Mouse (Mus musculus): Measurements from ENCODE around the gene Gse1. TPM values are rescaled to one million over a fixed set of nuclear protein-coding genes. Genes with fewer than 3 reads are reported as not detected.

Gene Gse1
- total RNA-seq, 1 experiment = 21.4 TPM

DNA sequence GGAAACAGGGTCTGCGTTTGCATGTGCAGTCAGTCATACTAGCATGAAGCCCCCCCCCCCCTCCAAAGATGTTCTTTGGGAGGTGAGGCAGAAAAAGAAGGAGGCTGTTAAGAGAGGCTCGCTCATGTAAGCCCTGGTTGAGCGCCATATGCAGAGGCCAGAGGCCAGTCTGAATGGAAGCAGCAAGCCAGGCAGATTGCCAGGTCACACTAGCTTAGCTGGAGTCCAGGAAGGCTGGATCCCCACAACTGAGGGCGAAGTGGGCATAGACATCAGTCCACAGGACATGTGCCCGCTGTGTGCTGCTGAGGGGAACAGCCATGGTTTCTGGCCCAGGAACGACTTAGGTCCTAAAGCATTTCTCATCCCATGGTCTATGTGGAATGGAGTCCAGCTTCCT lies 160.0 kb downstream of the Gse1 start:
- Histone ChIP-seq H3K9me3 (ENCODE audit: control insufficient read depth, insufficient read depth, low read depth, low read length) (no peaks in the 10 kb centered on the region), H3K36me3 (ENCODE audit: control insufficient read depth, insufficient read depth, low read length, poor library complexity, severe bottlenecking) (no peaks in the 10 kb centered on the region), H3K9ac (ENCODE audit: insufficient read depth, low read depth, low read length, poor library complexity, severe bottlenecking) (no peak overlapping the region), H3K4me1 (ENCODE audit: control insufficient read depth in 2 of 2, insufficient read depth in 2 of 2, low read length in 2 of 2, poor library complexity in 1 of 2) (peaks cover 0 to 7% of the 10 kb centered on the region in 2 experiments; a peak in 1 of 4 replicates), H3K4me3 (ENCODE audit: insufficient read depth in 1 of 2, low read depth in 1 of 2, low read length in 2 of 2, poor library complexity in 1 of 2, severe bottlenecking in 1 of 2) (no peak overlapping the region), H3K27ac (ENCODE audit: insufficient read depth, low read depth, low read length, poor library complexity, severe bottlenecking) (no peak overlapping the region)
- no peak for DNase-seq (ENCODE audit: low read depth, low spot score)
- in situ Hi-C loops (cut with MboI; ENCODE audit: low sequenced_read_pairs in 2 of 2, unreplicated experiment in 2 of 2) = no loop called here
- TF ChIP-seq HCFC1 (IDR thresholded peaks at IDR 0.05; ENCODE audit: borderline replicate concordance, insufficient read depth, low read length) (no peak), ZC3H11A (IDR thresholded peaks at IDR 0.05; ENCODE audit: borderline replicate concordance, low read depth, low read length) (no peak), MAFK (IDR thresholded peaks at IDR 0.05; ENCODE audit: insufficient read depth, low read depth, low read length) (no peak), ZNF384 (IDR thresholded peaks at IDR 0.05; ENCODE audit: low read depth, low read length) (no peak), CHD2 (IDR thresholded peaks at IDR 0.05; ENCODE audit: low read depth, low read length) (no peak)

DNA sequence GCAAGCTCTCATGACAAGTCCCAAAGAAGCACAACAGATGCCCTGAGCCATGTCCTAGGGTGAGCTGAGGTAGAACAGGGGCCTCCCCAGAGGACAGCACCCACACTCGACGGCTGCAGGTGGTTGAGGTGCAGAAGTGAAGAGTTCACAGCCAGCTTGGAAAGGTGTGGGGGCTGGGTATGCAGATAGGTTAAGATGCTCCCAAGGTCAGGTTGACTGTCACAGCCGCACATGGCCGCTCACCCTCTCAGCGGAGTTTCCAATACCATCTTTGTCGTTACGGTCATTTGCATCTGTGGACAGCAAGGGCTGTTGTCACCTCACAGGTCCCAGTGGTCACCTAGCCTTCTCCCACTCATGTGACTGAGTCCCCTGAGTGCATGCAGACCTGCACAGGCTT lies 162.3 kb downstream of the Gse1 start:
- no peak for DNase-seq (ENCODE audit: low read depth, low spot score)
- no peaks in the 10 kb centered on the region for H3K9me3 ChIP-seq (ENCODE audit: control insufficient read depth, insufficient read depth, low read depth, low read length)
- TF ChIP-seq MAFK (IDR thresholded peaks at IDR 0.05; ENCODE audit: insufficient read depth, low read depth, low read length) = no peak
- H3K4me3 ChIP-seq (ENCODE audit: insufficient read depth in 1 of 2, low read depth in 1 of 2, low read length in 2 of 2, poor library complexity in 1 of 2, severe bottlenecking in 1 of 2) = no peak overlapping the region
- peaks cover 0 to 2% of the 10 kb centered on the region in 2 experiments; a peak in 1 of 4 replicates for H3K4me1 ChIP-seq (ENCODE audit: control insufficient read depth in 2 of 2, insufficient read depth in 2 of 2, low read length in 2 of 2, poor library complexity in 1 of 2)
- no peaks in the 10 kb centered on the region for H3K36me3 ChIP-seq (ENCODE audit: control insufficient read depth, insufficient read depth, low read length, poor library complexity, severe bottlenecking)
- in situ Hi-C loops (cut with MboI; ENCODE audit: low sequenced_read_pairs in 2 of 2, unreplicated experiment in 2 of 2) = no loop called here
- H3K27ac ChIP-seq (ENCODE audit: insufficient read depth, low read depth, low read length, poor library complexity, severe bottlenecking) = no peak overlapping the region
- no peak overlapping the region for H3K9ac ChIP-seq (ENCODE audit: insufficient read depth, low read depth, low read length, poor library complexity, severe bottlenecking)

DNA sequence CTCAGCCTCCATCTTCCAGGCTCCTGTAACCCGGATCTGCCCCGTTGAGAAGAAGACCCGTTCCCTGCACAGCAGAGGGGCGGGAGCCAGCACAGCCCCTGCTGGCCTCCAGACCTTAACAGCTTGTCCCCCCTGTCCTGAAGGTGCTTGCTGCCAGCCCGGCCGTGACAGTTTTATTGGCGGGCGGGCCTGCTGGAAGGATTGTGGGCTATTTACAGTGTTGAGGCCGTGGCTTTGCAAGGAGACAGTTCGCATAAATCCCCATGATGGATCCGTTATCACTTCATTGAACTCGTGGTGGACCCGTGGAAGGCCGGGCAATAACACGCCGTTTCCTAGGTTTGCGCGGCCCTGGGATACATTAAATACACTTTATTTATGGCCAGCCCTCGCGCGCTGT lies 163.6 kb downstream of the Gse1 start:
- no peak overlapping the region for H3K9ac ChIP-seq (ENCODE audit: insufficient read depth, low read depth, low read length, poor library complexity, severe bottlenecking)
- peak overlapping the region in 1 of 2 experiments; percentile 8; a peak in 1 of 4 replicates for H3K4me3 ChIP-seq (ENCODE audit: insufficient read depth in 1 of 2, low read depth in 1 of 2, low read length in 2 of 2, poor library complexity in 1 of 2, severe bottlenecking in 1 of 2)
- H3K27ac ChIP-seq (ENCODE audit: insufficient read depth, low read depth, low read length, poor library complexity, severe bottlenecking) = no peak overlapping the region

DNA sequence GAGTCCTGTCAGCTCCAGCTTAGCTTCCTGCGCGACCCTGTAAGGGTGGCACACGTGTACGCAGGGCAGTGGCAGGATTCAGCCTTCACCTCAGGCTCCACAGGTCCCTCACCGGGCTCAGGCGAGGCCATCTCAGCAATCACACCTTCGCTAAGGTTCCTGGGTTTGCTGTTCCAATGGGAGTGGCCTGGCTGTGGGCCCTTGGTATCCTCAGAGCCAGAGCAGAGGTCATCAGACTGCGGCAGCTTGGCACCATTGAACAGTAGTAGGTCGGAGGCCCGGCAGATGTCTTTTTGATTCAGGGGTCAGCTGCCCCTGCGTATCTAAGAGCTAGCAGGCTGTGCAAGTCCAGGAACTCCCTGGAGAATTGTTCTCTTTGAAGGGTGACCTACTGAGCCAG lies 164.8 kb downstream of the Gse1 start:
- in situ Hi-C loops (cut with MboI; ENCODE audit: low sequenced_read_pairs in 2 of 2, unreplicated experiment in 2 of 2) = no loop called here
- no peak overlapping the region for H3K4me3 ChIP-seq (ENCODE audit: insufficient read depth in 1 of 2, low read depth in 1 of 2, low read length in 2 of 2, poor library complexity in 1 of 2, severe bottlenecking in 1 of 2)
- H3K27ac ChIP-seq (ENCODE audit: insufficient read depth, low read depth, low read length, poor library complexity, severe bottlenecking) = no peak overlapping the region
- no peak for DNase-seq (ENCODE audit: low read depth, low spot score)
- H3K4me1 ChIP-seq (ENCODE audit: control insufficient read depth in 2 of 2, insufficient read depth in 2 of 2, low read length in 2 of 2, poor library complexity in 1 of 2) = peaks cover 0 to 2% of the 10 kb centered on the region in 2 experiments; a peak in 1 of 4 replicates
- H3K36me3 ChIP-seq (ENCODE audit: control insufficient read depth, insufficient read depth, low read length, poor library complexity, severe bottlenecking) = no peaks in the 10 kb centered on the region
- TF ChIP-seq MAFK (IDR thresholded peaks at IDR 0.05; ENCODE audit: insufficient read depth, low read depth, low read length) (no peak), ZNF384 (IDR thresholded peaks at IDR 0.05; ENCODE audit: low read depth, low read length) (no peak), ZC3H11A (IDR thresholded peaks at IDR 0.05; ENCODE audit: borderline replicate concordance, low read depth, low read length) (no peak), CHD2 (IDR thresholded peaks at IDR 0.05; ENCODE audit: low read depth, low read length) (no peak), HCFC1 (IDR thresholded peaks at IDR 0.05; ENCODE audit: borderline replicate concordance, insufficient read depth, low read length) (no peak)
- H3K9me3 ChIP-seq (ENCODE audit: control insufficient read depth, insufficient read depth, low read depth, low read length) = no peaks in the 10 kb centered on the region
- H3K9ac ChIP-seq (ENCODE audit: insufficient read depth, low read depth, low read length, poor library complexity, severe bottlenecking) = no peak overlapping the region

More for the DNA sequence above, 163.6 kb downstream of the Gse1 start:
- Histone ChIP-seq H3K4me1 (ENCODE audit: control insufficient read depth in 2 of 2, insufficient read depth in 2 of 2, low read length in 2 of 2, poor library complexity in 1 of 2) (peaks cover 0 to 2% of the 10 kb centered on the region in 2 experiments; a peak in 1 of 4 replicates), H3K9me3 (ENCODE audit: control insufficient read depth, insufficient read depth, low read depth, low read length) (no peaks in the 10 kb centered on the region), H3K36me3 (ENCODE audit: control insufficient read depth, insufficient read depth, low read length, poor library complexity, severe bottlenecking) (no peaks in the 10 kb centered on the region)
- TF ChIP-seq MAFK (IDR thresholded peaks at IDR 0.05; ENCODE audit: insufficient read depth, low read depth, low read length) = no peak
- no peak for TF ChIP-seq ZNF384 (IDR thresholded peaks at IDR 0.05; ENCODE audit: low read depth, low read length)
- no peak for TF ChIP-seq CHD2 (IDR thresholded peaks at IDR 0.05; ENCODE audit: low read depth, low read length)
- TF ChIP-seq HCFC1 (IDR thresholded peaks at IDR 0.05; ENCODE audit: borderline replicate concordance, insufficient read depth, low read length) = no peak
- TF ChIP-seq ZC3H11A (IDR thresholded peaks at IDR 0.05; ENCODE audit: borderline replicate concordance, low read depth, low read length) = no peak
- DNase-seq (ENCODE audit: low read depth, low spot score) = no peak
- in situ Hi-C loops (cut with MboI; ENCODE audit: low sequenced_read_pairs in 2 of 2, unreplicated experiment in 2 of 2) = no loop called here

DNA sequence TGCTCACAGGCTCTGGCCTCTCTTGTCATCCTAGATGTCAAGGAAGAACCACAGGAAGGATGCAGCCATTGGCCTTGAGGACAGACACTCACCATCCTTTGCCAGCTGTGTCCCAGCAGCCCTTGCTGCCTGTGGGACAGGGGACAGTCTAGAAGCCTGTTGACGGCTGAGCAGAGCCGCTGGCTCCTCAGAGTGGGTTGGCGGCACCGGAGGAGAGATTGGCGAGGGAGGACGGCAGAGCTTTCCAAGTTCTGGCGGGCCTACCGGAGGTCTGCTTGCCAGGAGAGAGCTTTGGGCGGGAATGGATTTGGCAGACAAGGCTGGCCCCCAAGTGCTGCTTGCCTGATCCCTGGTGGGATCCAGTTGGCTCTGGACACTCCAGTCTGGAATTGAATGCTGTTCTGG lies 165.6 kb downstream of the Gse1 start:
- in situ Hi-C loops (cut with MboI; ENCODE audit: low sequenced_read_pairs in 2 of 2, unreplicated experiment in 2 of 2) = no loop called here
- TF ChIP-seq MAFK (IDR thresholded peaks at IDR 0.05; ENCODE audit: insufficient read depth, low read depth, low read length) = no peak
- TF ChIP-seq HCFC1 (IDR thresholded peaks at IDR 0.05; ENCODE audit: borderline replicate concordance, insufficient read depth, low read length) = no peak
- no peak for TF ChIP-seq ZNF384 (IDR thresholded peaks at IDR 0.05; ENCODE audit: low read depth, low read length)
- TF ChIP-seq ZC3H11A (IDR thresholded peaks at IDR 0.05; ENCODE audit: borderline replicate concordance, low read depth, low read length) = no peak
- no peak for TF ChIP-seq CHD2 (IDR thresholded peaks at IDR 0.05; ENCODE audit: low read depth, low read length)
- peak overlapping the region in 1 of 2 experiments; percentile 6; a peak in 1 of 4 replicates for H3K4me3 ChIP-seq (ENCODE audit: insufficient read depth in 1 of 2, low read depth in 1 of 2, low read length in 2 of 2, poor library complexity in 1 of 2, severe bottlenecking in 1 of 2)
- peak overlapping the region; percentile 2; the same call in 1 of the 2 replicates for H3K9ac ChIP-seq (ENCODE audit: insufficient read depth, low read depth, low read length, poor library complexity, severe bottlenecking)
- DNase-seq (ENCODE audit: low read depth, low spot score) = no peak
- no peaks in the 10 kb centered on the region for H3K36me3 ChIP-seq (ENCODE audit: control insufficient read depth, insufficient read depth, low read length, poor library complexity, severe bottlenecking)
- H3K4me1 ChIP-seq (ENCODE audit: control insufficient read depth in 2 of 2, insufficient read depth in 2 of 2, low read length in 2 of 2, poor library complexity in 1 of 2) = peaks cover 0 to 4% of the 10 kb centered on the region in 2 experiments; a peak in 1 of 4 replicates
- no peaks in the 10 kb centered on the region for H3K9me3 ChIP-seq (ENCODE audit: control insufficient read depth, insufficient read depth, low read depth, low read length)
- no peak overlapping the region for H3K27ac ChIP-seq (ENCODE audit: insufficient read depth, low read depth, low read length, poor library complexity, severe bottlenecking)
